Comparison of ENCODE assay signal across 19 mouse cellular contexts in genomic region chr19:4023185-4023584, GRCm38 (mm10). TPM values are rescaled to one million over a fixed set of nuclear protein-coding genes. Genes with fewer than 3 reads are reported as not detected.
"Had no signal": no experiment of that assay in that cellular context is flagged by ENCODE, and none has a peak within 500 bp of the region (broad histone marks: within the 10 kb centered on the region; RNA-seq: fewer than 3 reads in every experiment).

No protein-coding gene starts in this region.

- H3K9ac ChIP-seq: liver, embryonic 14.5 days; lung, embryonic 14.5 days; midbrain, embryonic 12.5 days; neural tube, embryonic 13.5 days; neural tube, embryonic 15.5 days had no signal

- ATAC-seq: midbrain, embryonic 16.5 days had no signal

- H3K36me3 ChIP-seq: midbrain, embryonic 10.5 days; midbrain, embryonic 12.5 days; neural tube, embryonic 13.5 days; neural tube, embryonic 15.5 days had no signal

- H3K27me3 ChIP-seq: neural tube, embryonic 13.5 days; neural tube, embryonic 15.5 days had no signal

- H3K9me3 ChIP-seq: midbrain, embryonic 12.5 days; neural tube, embryonic 13.5 days; neural tube, embryonic 15.5 days had no signal

- H3K27ac ChIP-seq: liver, embryonic 14.5 days; midbrain, embryonic 10.5 days; midbrain, embryonic 12.5 days; neural tube, embryonic 13.5 days; neural tube, embryonic 15.5 days had no signal

- H3K4me1 ChIP-seq: midbrain, embryonic 12.5 days; neural tube, embryonic 13.5 days had no signal

- DNase-seq: lung, embryonic 14.5 days; lung, postnatal 4 days; midbrain, embryonic 14.5 days; retina, postnatal 1 day; right cerebral cortex, adult 18-20 months; right cerebral cortex, postnatal 25 days; right cerebral cortex, postnatal 4 days; spleen, adult 18-20 months; thymus, adult 18-20 months; thymus, postnatal 14 days; thymus, postnatal 36 days had no signal

- H3K4me2 ChIP-seq: lung, embryonic 14.5 days; midbrain, embryonic 12.5 days; neural tube, embryonic 13.5 days; neural tube, embryonic 15.5 days had no signal

- H3K4me3 ChIP-seq: midbrain, embryonic 10.5 days; midbrain, embryonic 12.5 days; myocyte; neural tube, embryonic 13.5 days; neural tube, embryonic 15.5 days had no signal

RNA-seq across cellular contexts. Expression of gene Gstp2, which starts 22.6 kb away (rescaled TPM):
- total RNA-seq: megakaryocyte-erythroid progenitor cell, adult 5-6 weeks had no signal
